Mouse (Mus musculus): ENCODE measurements around the gene 9130213A22Rik. TPM values are rescaled to one million over a fixed set of nuclear protein-coding genes. Genes with fewer than 3 reads are reported as not detected.

Gene 9130213A22Rik
- polyA plus RNA-seq, 1 experiment from 2014 or later: 0.13 TPM

- Histone ChIP-seq H3K4me1 (peaks cover 18% of the 10 kb centered on the region), H3K27me3 (peaks cover 16% of the 10 kb centered on the region), H3K9me3 (no peaks in the 10 kb centered on the region), H3K9ac (no peak overlapping the region), H3K27ac (no peak overlapping the region), H3K4me3 (no peak overlapping the region), H3K4me2 (no peak overlapping the region), H3K36me3 (peaks cover 7% of the 10 kb centered on the region)
- WGBS: 67% methylated on average over 3 of the region's 3 CpGs
- no peak for ATAC-seq (ENCODE audit: insufficient number of reproducible peaks, insufficient read depth, low FRiP score, low TSS enrichment, low read depth)
These were observed 8.4 kb downstream of the 9130213A22Rik start for GRCm38 (mm10) chr11:69114018-69114417.

GRCm38 (mm10) chr11:69111865-69112264 lies 10.5 kb downstream of the 9130213A22Rik start:
- Histone ChIP-seq H3K9ac (peak overlapping the region; percentile 62; the same call in 1 of the 2 replicates), H3K9me3 (no peaks in the 10 kb centered on the region), H3K4me3 (peak overlapping the region; percentile 47), H3K4me2 (peak overlapping the region; percentile 60), H3K27me3 (peaks cover 16% of the 10 kb centered on the region), H3K27ac (no peak overlapping the region), H3K36me3 (peaks cover 28% of the 10 kb centered on the region), H3K4me1 (peaks cover 8% of the 10 kb centered on the region)
- 65% methylated on average over 4 of the region's 4 CpGs for WGBS
- ATAC-seq (ENCODE audit: insufficient number of reproducible peaks, insufficient read depth, low FRiP score, low TSS enrichment, low read depth): no peak

- H3K4me1 ChIP-seq: peaks cover 8% of the 10 kb centered on the region
- no peak for ATAC-seq (ENCODE audit: insufficient number of reproducible peaks, insufficient read depth, low FRiP score, low TSS enrichment, low read depth)
- peak overlapping the region; percentile 19; the same call in 1 of the 2 replicates for H3K27ac ChIP-seq
- peaks cover 16% of the 10 kb centered on the region; the same call in 1 of the 2 replicates for H3K27me3 ChIP-seq
- H3K4me3 ChIP-seq: peak overlapping the region; percentile 47
- no peaks in the 10 kb centered on the region for H3K9me3 ChIP-seq
- H3K36me3 ChIP-seq: peaks cover 35% of the 10 kb centered on the region
- peak overlapping the region; percentile 60 for H3K4me2 ChIP-seq
- H3K9ac ChIP-seq: peak overlapping the region; percentile 62
- 5% methylated on average over 21 of the region's 21 CpGs for WGBS
These were observed 11.2 kb downstream of the 9130213A22Rik start for GRCm38 (mm10) chr11:69111051-69111810.

GRCm38 (mm10) chr11:69110319-69111046 lies 11.9 kb downstream of the 9130213A22Rik start:
- Histone ChIP-seq H3K27ac (peak overlapping the region; percentile 22; the same call in 1 of the 2 replicates), H3K36me3 (peaks cover 42% of the 10 kb centered on the region), H3K27me3 (peaks cover 12% of the 10 kb centered on the region; the same call in 1 of the 2 replicates), H3K9me3 (no peaks in the 10 kb centered on the region), H3K4me2 (peak overlapping the region; percentile 60), H3K9ac (peak overlapping the region; percentile 62), H3K4me1 (peaks cover 8% of the 10 kb centered on the region), H3K4me3 (peak overlapping the region; percentile 47)
- under 1% methylated on average over 30 of the region's 30 CpGs for WGBS
- no peak; the same call in 1 of the 2 replicates for ATAC-seq (ENCODE audit: insufficient number of reproducible peaks, insufficient read depth, low FRiP score, low TSS enrichment, low read depth)

GRCm38 (mm10) chr11:69109032-69109900 lies 13.1 kb downstream of the 9130213A22Rik start:
- no peak for ATAC-seq (ENCODE audit: insufficient number of reproducible peaks, insufficient read depth, low FRiP score, low TSS enrichment, low read depth)
- Histone ChIP-seq H3K27ac (no peak overlapping the region), H3K36me3 (peaks cover 54% of the 10 kb centered on the region), H3K4me3 (no peak overlapping the region), H3K4me1 (peaks cover 8% of the 10 kb centered on the region), H3K27me3 (peaks cover 10% of the 10 kb centered on the region; the same call in 1 of the 2 replicates), H3K9me3 (no peaks in the 10 kb centered on the region), H3K4me2 (no peak overlapping the region), H3K9ac (no peak overlapping the region)
- WGBS: 83% methylated on average over 13 of the region's 13 CpGs

- no peak for ATAC-seq (ENCODE audit: insufficient number of reproducible peaks, insufficient read depth, low FRiP score, low TSS enrichment, low read depth)
- Histone ChIP-seq H3K27me3 (0 out of 2 replicates have a peak, but pooled peaks cover 5% of the 10 kb centered on the region), H3K9ac (no peak overlapping the region), H3K27ac (no peak overlapping the region), H3K36me3 (peaks cover 65% of the 10 kb centered on the region), H3K4me2 (no peak overlapping the region), H3K4me1 (peaks cover 8% of the 10 kb centered on the region), H3K9me3 (no peaks in the 10 kb centered on the region), H3K4me3 (no peak overlapping the region)
- WGBS: 90% methylated on average over 9 of the region's 9 CpGs
These were observed 14.2 kb downstream of the 9130213A22Rik start for GRCm38 (mm10) chr11:69108223-69108622.

GRCm38 (mm10) chr11:69107676-69108075 lies 14.7 kb downstream of the 9130213A22Rik start:
- ATAC-seq (ENCODE audit: insufficient number of reproducible peaks, insufficient read depth, low FRiP score, low TSS enrichment, low read depth): no peak
- Histone ChIP-seq H3K4me1 (peaks cover 8% of the 10 kb centered on the region), H3K36me3 (peaks cover 70% of the 10 kb centered on the region), H3K9ac (no peak overlapping the region), H3K9me3 (no peaks in the 10 kb centered on the region), H3K27ac (no peak overlapping the region), H3K4me2 (no peak overlapping the region), H3K4me3 (no peak overlapping the region), H3K27me3 (no peaks in the 10 kb centered on the region)
- WGBS: 89% methylated on average over 11 of the region's 11 CpGs

- Histone ChIP-seq H3K4me2 (no peak overlapping the region), H3K36me3 (peaks cover 79% of the 10 kb centered on the region), H3K9ac (no peak overlapping the region), H3K4me1 (peaks cover 8% of the 10 kb centered on the region), H3K4me3 (no peak overlapping the region), H3K27me3 (no peaks in the 10 kb centered on the region), H3K27ac (no peak overlapping the region), H3K9me3 (no peaks in the 10 kb centered on the region)
- WGBS: 86% methylated on average over 11 of the region's 11 CpGs
- ATAC-seq (ENCODE audit: insufficient number of reproducible peaks, insufficient read depth, low FRiP score, low TSS enrichment, low read depth): no peak
These were observed 15.5 kb downstream of the 9130213A22Rik start for GRCm38 (mm10) chr11:69106842-69107241.

GRCm38 (mm10) chr11:69106299-69106698 lies 16.1 kb downstream of the 9130213A22Rik start:
- H3K9me3 ChIP-seq: no peaks in the 10 kb centered on the region
- H3K4me1 ChIP-seq: peaks cover 8% of the 10 kb centered on the region
- H3K36me3 ChIP-seq: peaks cover 84% of the 10 kb centered on the region
- WGBS: 87% methylated on average over 11 of the region's 11 CpGs
- H3K9ac ChIP-seq: no peak overlapping the region
- no peaks in the 10 kb centered on the region for H3K27me3 ChIP-seq
- H3K4me2 ChIP-seq: no peak overlapping the region
- ATAC-seq (ENCODE audit: insufficient number of reproducible peaks, insufficient read depth, low FRiP score, low TSS enrichment, low read depth): no peak
- no peak overlapping the region for H3K27ac ChIP-seq
- H3K4me3 ChIP-seq: no peak overlapping the region

- H3K4me1 ChIP-seq: peaks cover 8% of the 10 kb centered on the region
- no peaks in the 10 kb centered on the region for H3K27me3 ChIP-seq
- ATAC-seq (ENCODE audit: insufficient number of reproducible peaks, insufficient read depth, low FRiP score, low TSS enrichment, low read depth): no peak
- peaks cover 89% of the 10 kb centered on the region for H3K36me3 ChIP-seq
- 76% methylated on average over 2 of the region's 2 CpGs for WGBS
- no peak overlapping the region for H3K4me2 ChIP-seq
- no peak overlapping the region for H3K9ac ChIP-seq
- H3K4me3 ChIP-seq: no peak overlapping the region
- no peak overlapping the region for H3K27ac ChIP-seq
- no peaks in the 10 kb centered on the region for H3K9me3 ChIP-seq
These were observed 16.6 kb downstream of the 9130213A22Rik start for GRCm38 (mm10) chr11:69105796-69106195.

GRCm38 (mm10) chr11:69105227-69105626 lies 17.2 kb downstream of the 9130213A22Rik start:
- no peak for ATAC-seq (ENCODE audit: insufficient number of reproducible peaks, insufficient read depth, low FRiP score, low TSS enrichment, low read depth)
- no peaks in the 10 kb centered on the region for H3K9me3 ChIP-seq
- no peak overlapping the region for H3K4me3 ChIP-seq
- H3K4me1 ChIP-seq: peaks cover 14% of the 10 kb centered on the region
- no peak overlapping the region for H3K9ac ChIP-seq
- H3K27me3 ChIP-seq: no peaks in the 10 kb centered on the region
- H3K27ac ChIP-seq: no peak overlapping the region
- WGBS: 96% methylated on average over 6 of the region's 6 CpGs
- peaks cover 93% of the 10 kb centered on the region for H3K36me3 ChIP-seq
- H3K4me2 ChIP-seq: no peak overlapping the region
